8 mouse cellular contexts compared by ENCODE assay signal in genomic region chr7:24608017-24608416, GRCm38 (mm10). TPM values are rescaled to one million over a fixed set of nuclear protein-coding genes. Genes with fewer than 3 reads are reported as not detected.
A peak's percentile ranks its signal among the peaks of the same experiment; 100 is the strongest.
DNase-seq lines count a peak whose midpoint lies in the region; TF ChIP-seq lines count a peak whose summit lies in the region.

No protein-coding gene starts in this region.

- TF ChIP-seq CTCF in lung, adult 2 months (IDR thresholded peaks at IDR 0.05; ENCODE audit: insufficient read depth, low read length): no peak
- TF ChIP-seq CTCF in heart, adult 2 months (IDR thresholded peaks at IDR 0.05): no peak
- TF ChIP-seq CTCF in kidney, adult 2 months (conservative IDR thresholded peaks at IDR 0.05; ENCODE audit: insufficient read depth, insufficient read length, low read depth, low read length): no peak

- no peak overlapping the region for H3K27ac ChIP-seq in heart, adult 2 months
- peak overlapping the region; percentile 13 for H3K27ac ChIP-seq in kidney, adult 2 months (ENCODE audit: insufficient read depth, low read depth, low read length)

- H3K27me3 ChIP-seq in heart, adult 2 months (ENCODE audit: control insufficient read depth, insufficient read depth, low read length): peaks cover 4% of the 10 kb centered on the region; the same call in 1 of the 2 replicates
- H3K27me3 ChIP-seq in kidney, adult 2 months (replicated peaks; ENCODE audit: control insufficient read depth, insufficient read depth, low read length): no peaks in the 10 kb centered on the region

- intact Hi-C loops in heart, adult 2 months (cut with DNase I): no loop called here

- peak; percentile 74 to 77 for DNase-seq in lung, adult 18-20 months
- no peak for DNase-seq in lung, adult 2 months
- peak; percentile 72 for DNase-seq in c-Kit-positive CD71-negative TER-119-negative erythroid progenitor cells, embryonic 14.5 days (ENCODE audit: low read depth)
- peak; percentile 47 to 65 for DNase-seq in heart, adult 2 months
- peak; percentile 87 for DNase-seq in kidney, adult 2 months
- DNase-seq in lung, postnatal 14 days: peak; percentile 59
- DNase-seq in spleen, adult 12 weeks (ENCODE audit: low spot score): peak; percentile 47
- no peak for DNase-seq in frontal cortex, postnatal 25 days (ENCODE audit: low spot score in 2 of 2)

- H3K79me2 ChIP-seq in heart, adult 2 months (replicated peaks; ENCODE audit: control insufficient read depth, insufficient read depth, low read length): no peaks in the 10 kb centered on the region

- no peak for TF ChIP-seq POLR2A in lung, adult 2 months (IDR thresholded peaks at IDR 0.05; ENCODE audit: borderline replicate concordance, extremely low read depth, low read depth, low read length)
- no peak for TF ChIP-seq POLR2A in heart, adult 2 months (IDR thresholded peaks at IDR 0.05; ENCODE audit: insufficient read depth, low read depth, low read length)
- TF ChIP-seq POLR2A in kidney, adult 2 months (IDR thresholded peaks at IDR 0.05; ENCODE audit: low read depth, low read length): no peak

- no peak overlapping the region for H3K4me3 ChIP-seq in lung, adult 2 months (replicated peaks; ENCODE audit: extremely low read depth, low read depth, low read length)
- H3K4me3 ChIP-seq in heart, adult 2 months: no peak overlapping the region
- no peak overlapping the region for H3K4me3 ChIP-seq in kidney, adult 2 months (ENCODE audit: insufficient read depth, low read depth, low read length)

- H3K36me3 ChIP-seq in heart, adult 2 months (ENCODE audit: control insufficient read depth, insufficient read depth, low read length): no peaks in the 10 kb centered on the region
- H3K36me3 ChIP-seq in kidney, adult 2 months (ENCODE audit: control insufficient read depth, insufficient read depth, low read length): no peaks in the 10 kb centered on the region

- WGBS in lung, adult 2 months: 52% methylated on average over 6 of the region's 6 CpGs
- 59% methylated on average over 6 of the region's 6 CpGs for WGBS in heart, adult 2 months
- 52% methylated on average over 6 of the region's 6 CpGs for WGBS in kidney, adult 2 months

- TF ChIP-seq EP300 in heart, adult 2 months (IDR thresholded peaks at IDR 0.05; ENCODE audit: insufficient read depth, low read depth, low read length): no peak

- no peaks in the 10 kb centered on the region for H3K4me1 ChIP-seq in lung, adult 2 months (ENCODE audit: control insufficient read depth, insufficient read depth, low read length)
- H3K4me1 ChIP-seq in heart, adult 2 months (ENCODE audit: control insufficient read depth, insufficient read depth, low read length): 0 out of 2 replicates have a peak, but pooled peaks cover 1% of the 10 kb centered on the region
- peaks cover 4% of the 10 kb centered on the region; the same call in 1 of the 2 replicates for H3K4me1 ChIP-seq in kidney, adult 2 months (ENCODE audit: control insufficient read depth, insufficient read depth, low read length)

- H3K9ac ChIP-seq in heart, adult 2 months (ENCODE audit: low read depth, low read length): no peak overlapping the region

RNA-seq across cellular contexts. Expression of gene Phldb3, which starts 2.5 kb away (rescaled TPM):
- polyA plus RNA-seq in lung, adult 2 months (2012; rRNA removed): 3.6 and 5.9 TPM in 2 replicates
- under 1 TPM; 0.27 to 0.34 TPM for total RNA-seq in heart, adult 2 months (2021)
- polyA plus RNA-seq in heart, adult 2 months (2012; rRNA removed): 0.20 and 0.25 TPM in 2 replicates
- 2.8 and 3.1 TPM in 2 replicates for polyA plus RNA-seq in kidney, adult 2 months (2012; rRNA removed)

RNA-seq across cellular contexts. Expression of gene Zfp575, which starts 20.6 kb away (rescaled TPM):
- polyA plus RNA-seq in lung, adult 2 months (2012; rRNA removed): 0.16 and 0.27 TPM in 2 replicates
- under 1 TPM in 1 of 2 experiments, not detected in 1; 0.07 TPM for total RNA-seq in heart, adult 2 months (2021)
- polyA plus RNA-seq in heart, adult 2 months (2012; rRNA removed): 0.08 TPM in 1 of 2 replicates, not detected in the other
- 0.11 and 0.15 TPM in 2 replicates for polyA plus RNA-seq in kidney, adult 2 months (2012; rRNA removed)

RNA-seq across cellular contexts. Expression of gene Ethe1, which starts 20.7 kb away (rescaled TPM):
- polyA plus RNA-seq in lung, adult 2 months (2012; rRNA removed): 20.2 and 24.5 TPM in 2 replicates
- total RNA-seq in heart, adult 2 months (2021): 10 to 100 TPM; 53.2 to 65.2 TPM
- polyA plus RNA-seq in heart, adult 2 months (2012; rRNA removed): 50.4 and 57.3 TPM in 2 replicates
- 172 and 173 TPM in 2 replicates for polyA plus RNA-seq in kidney, adult 2 months (2012; rRNA removed)

RNA-seq across cellular contexts. Expression of gene Lypd3, which starts 28.3 kb away (rescaled TPM):
- polyA plus RNA-seq in lung, adult 2 months (2012; rRNA removed): 0.07 and 63.0 TPM in 2 replicates
- total RNA-seq in heart, adult 2 months (2021): not detected
- not detected in 2 replicates for polyA plus RNA-seq in heart, adult 2 months (2012; rRNA removed)
- 0.06 and 0.67 TPM in 2 replicates for polyA plus RNA-seq in kidney, adult 2 months (2012; rRNA removed)

Comparison
In these comparisons a context has a peak if more than half of its experiments do, and no peak if none do; other contexts are left out.
1. DNase-seq: peak in lung, adult 18-20 months (2 of 2), c-Kit-positive CD71-negative TER-119-negative erythroid progenitor cells, embryonic 14.5 days (single experiment), heart, adult 2 months (2 of 2), kidney, adult 2 months (single experiment), lung, postnatal 14 days (single experiment) and spleen, adult 12 weeks (single experiment); none in lung, adult 2 months (single experiment) and frontal cortex, postnatal 25 days (0 of 2).